Mouse (Mus musculus) B cell, adult (primary cell): ENCODE measurements around the gene Rfc2. TPM values are rescaled to one million over a fixed set of nuclear protein-coding genes. Genes with fewer than 3 reads are reported as not detected.

Source experiments
- total RNA-seq: library from RNA; stranded (reverse); gene quantifications from 4 replicates; pipeline ENCODE4 v1.2.4, GENCODE M21; 2023; ENCODE audit not compliant: inconsistent age

The Rfc2 gene
- 121 to 140 TPM (median 131 TPM) in 4 replicates for total RNA-seq

DNA sequence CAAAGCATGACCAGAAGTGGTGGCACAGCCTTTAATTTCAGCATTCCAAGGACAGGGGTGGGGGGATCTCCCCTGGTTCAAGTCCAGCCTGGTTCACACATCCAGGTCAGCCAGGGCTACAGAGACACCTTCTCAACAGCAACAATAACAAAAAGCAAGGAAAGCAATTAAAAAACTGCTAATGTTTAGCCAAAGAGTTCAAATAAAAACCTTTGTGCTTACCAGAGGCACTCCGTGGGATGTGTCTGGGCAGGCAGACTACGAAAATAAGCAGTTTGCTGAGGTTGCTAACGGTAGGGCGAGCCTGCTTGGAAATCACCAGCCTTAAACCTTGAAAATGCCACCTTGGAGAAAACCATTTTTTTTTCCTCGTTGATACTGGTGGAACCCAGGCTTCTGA, at the start of gene Rfc2:
Rfc2 (plus strand) TSS at position 221 of the 400 bp plus-strand sequence.

DNA sequence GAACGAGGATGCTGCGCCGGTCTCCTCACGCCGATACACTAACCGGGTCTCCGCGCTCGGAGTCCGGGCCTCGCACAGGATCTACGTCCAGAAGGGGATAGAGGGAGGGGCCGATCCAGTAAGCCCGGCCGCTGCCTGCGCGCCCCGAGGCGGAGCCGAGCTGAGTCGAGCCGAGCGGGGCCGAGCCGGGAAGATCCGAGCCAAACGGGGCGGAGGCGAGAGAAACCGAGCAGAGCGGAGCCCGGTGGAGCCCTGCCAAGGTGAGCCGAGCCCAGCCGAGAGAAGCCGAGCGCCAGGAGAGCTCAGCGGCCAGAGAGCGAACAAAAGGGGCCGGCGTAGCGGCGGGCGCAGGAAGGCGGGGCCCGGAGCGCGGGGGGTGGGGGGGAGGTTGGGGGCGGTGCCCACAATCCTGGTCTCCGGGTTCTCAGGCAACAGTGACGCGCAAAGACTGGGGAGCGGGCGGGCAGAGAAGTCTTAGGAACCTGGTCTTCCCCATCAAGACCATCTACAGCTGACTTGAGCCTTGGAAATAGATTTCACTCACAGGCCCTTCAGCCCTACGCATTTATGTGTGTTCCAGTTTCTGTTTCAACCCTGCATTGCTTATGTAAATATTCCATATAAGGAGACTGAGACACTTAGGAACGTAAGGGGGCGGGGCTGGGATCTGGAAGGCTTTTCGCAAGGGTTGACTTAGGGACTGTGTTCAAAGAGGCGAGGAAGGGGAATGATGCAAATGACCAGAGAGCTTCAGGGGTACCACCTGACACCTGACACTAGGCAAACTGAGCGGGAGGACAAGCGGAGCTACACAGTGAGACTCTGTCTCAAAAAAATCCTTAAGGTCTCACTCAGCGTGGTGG, 28.8 kb upstream of the Rfc2 start, which contains the start of gene Clip2:
Clip2 (minus strand) TSS at position 325 of the 863 bp plus-strand sequence.

GRCm38 (mm10) chr5:134560071-134560449, 21.1 kb upstream of the Rfc2 start, which contains the start of gene Syna:
Gene Syna, minus strand, starts transcription at chr5:134560171.

DNA sequence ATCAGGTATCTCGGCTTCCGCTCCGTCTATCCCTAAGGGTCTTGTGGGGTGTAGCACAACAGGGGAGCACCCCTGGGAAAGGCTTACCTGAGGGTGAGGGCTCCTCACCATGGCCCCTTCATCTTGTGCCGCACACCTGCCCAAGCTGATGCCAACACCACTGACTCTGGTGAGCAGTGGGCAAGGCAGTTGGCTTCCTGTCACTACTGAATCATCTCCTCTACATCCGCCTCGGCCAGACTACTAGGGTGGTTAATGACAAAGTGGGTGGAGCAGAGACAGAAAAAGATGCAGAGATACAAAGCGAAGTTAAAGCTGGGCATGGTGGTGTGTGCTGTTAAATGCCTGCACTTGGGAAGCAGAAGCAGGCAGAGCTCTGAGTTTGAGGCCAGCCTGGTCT, 33.6 kb downstream of the Rfc2 start, which contains the start of gene Lat2:
Lat2 (minus strand) TSS at position 224 of the 400 bp plus-strand sequence.

DNA sequence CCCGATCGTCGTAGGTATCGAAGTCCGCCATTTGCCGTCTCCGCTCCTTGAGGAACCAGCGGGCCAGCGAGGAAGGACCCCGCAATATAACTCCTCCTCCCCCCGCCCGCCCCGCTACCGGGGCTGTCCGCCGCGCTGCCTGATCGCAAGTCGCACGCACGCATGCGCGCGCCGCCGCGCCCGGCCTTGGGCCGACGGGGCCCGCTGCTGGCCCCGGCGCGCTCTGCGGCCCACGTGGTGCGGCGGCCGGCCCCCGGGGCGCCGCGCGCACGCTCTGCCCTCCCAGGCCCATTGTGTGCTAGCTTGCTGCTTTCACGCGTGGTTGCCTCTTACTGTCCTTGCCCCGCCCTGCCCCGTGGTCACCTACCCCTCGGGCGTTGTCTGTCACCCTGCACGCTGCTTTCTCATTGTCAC, 58.1 kb downstream of the Rfc2 start, which contains the start of gene Eif4h:
Eif4h (minus strand) TSS at position 222 of the 414 bp plus-strand sequence.

Other genes starting within 250 kb of the Rfc2 start
- 1.7 to 3.7 TPM (median 1.9 TPM) in 4 replicates for gene Gtf2ird1, start 124.7 kb upstream of the Rfc2 start, total RNA-seq
- 5.7 to 6.5 TPM (median 6.3 TPM) in 4 replicates for gene Clip2, start 28.9 kb upstream of the Rfc2 start, total RNA-seq
- gene Syna, start 21.2 kb upstream of the Rfc2 start, total RNA-seq: 0.26 to 0.51 TPM (median 0.42 TPM) in 3 of 4 replicates, not detected in the other
- 240 to 285 TPM (median 252 TPM) in 4 replicates for gene Lat2, start 33.7 kb downstream of the Rfc2 start, total RNA-seq
- 267 to 276 TPM (median 274 TPM) in 4 replicates for gene Eif4h, start 58.1 kb downstream of the Rfc2 start, total RNA-seq
- gene Limk1, start 107.2 kb downstream of the Rfc2 start, total RNA-seq: 13.5 to 18.0 TPM (median 16.9 TPM) in 4 replicates
- gene Eln, start 166.0 kb downstream of the Rfc2 start, total RNA-seq: not detected in 4 replicates